Mouse (Mus musculus) Muller cell, postnatal 12 days (primary cell): ENCODE results near the gene Herc1.

Experiments used
- DNase-seq: peaks from one replicate; pipeline ENCODE4 v3.0.0-alpha.2; 2015; ENCODE audit errors: inconsistent ontology term

The Herc1 gene

DNA sequence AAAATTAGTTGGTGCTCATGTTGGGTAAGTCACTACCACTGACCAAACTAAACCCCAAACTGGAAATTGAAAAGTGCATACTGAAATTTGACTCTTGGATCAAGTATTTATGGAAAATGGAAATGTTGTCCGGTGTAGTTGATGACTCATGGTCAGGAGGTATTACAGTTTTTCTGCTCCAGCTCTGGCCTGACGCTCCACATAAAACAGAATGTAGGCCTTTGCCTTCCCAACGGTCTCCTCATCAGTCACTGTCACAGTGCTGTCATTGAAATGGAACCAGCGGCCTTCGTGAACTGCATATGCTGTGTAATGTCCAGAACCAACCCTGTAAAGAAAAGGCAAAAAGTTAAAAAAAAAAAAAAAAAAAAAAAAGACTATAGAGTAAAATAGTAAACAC is 168.0 kb downstream of the Herc1 start:
- DNase-seq = no peak

DNA sequence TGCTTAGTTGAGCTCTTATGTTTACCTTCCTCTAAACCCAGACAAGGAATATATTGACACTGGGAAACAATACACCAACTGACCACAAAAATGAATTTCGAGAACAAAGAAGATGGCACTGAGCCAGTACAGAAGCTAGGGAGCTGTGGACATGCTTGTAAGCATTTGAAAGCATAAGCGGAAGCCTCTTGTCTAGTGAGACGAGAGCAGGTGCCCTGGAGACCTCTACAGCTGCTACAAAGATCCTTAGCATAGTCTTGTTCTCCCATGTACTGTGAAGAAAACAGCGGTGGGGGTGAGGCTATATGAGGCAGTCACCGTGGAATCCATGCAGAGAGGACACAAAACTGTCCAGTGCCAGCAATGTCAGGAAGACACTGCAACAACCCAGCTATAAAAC is 168.7 kb downstream of the Herc1 start:
- DNase-seq = peak; percentile 69

DNA sequence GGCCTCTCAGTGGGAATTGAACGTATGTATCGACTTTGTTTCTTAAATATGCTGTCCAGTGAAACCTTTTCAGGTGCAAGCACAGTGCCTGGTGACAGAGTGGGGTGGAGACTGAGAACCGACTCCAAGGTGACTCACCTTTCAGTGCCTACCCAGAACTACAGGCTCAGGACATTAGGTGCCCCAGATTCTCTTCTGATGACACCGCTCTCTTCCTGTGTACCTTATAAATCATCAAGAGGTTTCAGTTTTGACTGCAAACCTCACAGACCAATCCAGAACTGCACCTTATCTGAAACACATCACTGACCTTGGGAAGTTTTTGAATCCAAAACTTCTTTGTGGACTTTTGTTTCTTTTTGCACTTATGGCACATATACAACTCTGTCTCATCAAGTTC is 170.0 kb downstream of the Herc1 start:
- no peak for DNase-seq

DNA sequence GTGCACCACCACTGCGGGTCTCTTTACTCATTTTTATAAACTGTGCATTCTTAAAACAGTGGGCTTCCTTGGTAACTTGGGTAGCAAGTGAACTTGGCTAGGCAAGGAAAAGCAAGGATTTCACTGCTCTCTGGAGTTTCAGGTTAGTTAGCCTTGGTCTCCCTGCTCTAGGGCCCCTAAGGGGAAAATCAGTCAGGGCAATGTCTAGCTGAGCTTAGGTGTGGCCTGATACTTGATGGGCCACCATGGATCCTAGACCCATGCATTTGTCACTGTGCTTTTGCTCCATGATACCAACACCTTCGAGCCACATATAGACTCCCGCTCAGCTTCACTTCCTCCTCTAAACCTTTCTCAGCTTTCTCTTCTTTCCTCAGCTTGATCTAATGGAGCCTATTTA is 171.3 kb downstream of the Herc1 start:
- DNase-seq = no peak

DNA sequence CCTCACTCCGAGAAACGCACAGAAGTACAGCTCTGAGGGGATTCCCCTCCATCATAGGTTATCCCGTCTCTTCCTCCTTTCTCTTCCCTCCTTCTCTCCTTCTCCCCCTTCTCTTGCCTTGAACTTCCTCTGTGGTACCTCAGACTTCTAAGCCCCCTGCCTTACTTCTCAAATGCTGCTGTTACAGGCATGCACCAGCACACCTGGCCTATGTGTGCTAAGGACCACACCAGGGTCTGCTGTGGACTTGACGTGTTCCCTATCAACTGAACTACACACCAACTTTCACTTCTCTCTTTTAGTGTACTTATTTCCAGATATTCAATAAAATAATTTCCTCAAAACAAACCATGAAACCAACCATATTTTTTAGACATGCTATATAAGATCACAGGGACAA is 192.5 kb downstream of the Herc1 start:
- no peak for DNase-seq
